Mouse (Mus musculus): ENCODE results near the gene Cfap46. TPM values are rescaled to one million over a fixed set of nuclear protein-coding genes. Genes with fewer than 3 reads are reported as not detected.

Cfap46 gene
- polyA plus RNA-seq, 1 experiment, result not detected

DNA sequence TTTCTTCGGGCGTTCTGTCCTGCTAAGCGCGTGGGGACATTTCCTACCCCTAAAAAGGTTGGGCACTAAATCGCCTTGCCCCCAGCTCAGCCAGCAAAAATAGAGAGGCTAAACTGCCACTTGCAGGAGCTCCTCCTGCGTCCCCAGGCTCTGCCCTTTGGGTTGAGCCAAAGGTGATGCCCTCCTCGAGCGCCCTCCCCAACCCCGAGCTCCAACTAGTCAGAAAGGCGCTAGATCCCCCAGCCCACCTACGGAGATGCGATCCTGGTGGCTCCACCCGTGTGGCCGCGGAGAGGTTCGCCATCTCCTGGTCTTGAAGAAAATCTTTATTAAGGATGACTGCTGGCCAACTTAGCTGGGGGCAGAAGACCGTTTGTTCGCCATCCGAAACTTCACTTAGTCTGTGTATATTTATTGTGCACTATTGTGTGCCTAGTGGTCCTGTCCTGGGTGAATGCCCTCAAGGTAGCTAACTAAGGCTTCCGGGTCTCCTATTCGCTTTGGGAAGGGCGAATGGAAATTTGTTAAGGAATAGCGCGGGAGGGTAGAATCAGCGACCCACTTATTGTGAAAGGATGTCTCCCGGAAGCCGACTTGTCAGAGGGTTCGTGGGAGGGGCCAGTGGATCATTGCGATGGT is 98.3 kb downstream of the Cfap46 start:
- H3K27ac ChIP-seq (ENCODE audit: insufficient read depth, low read depth, low read length), result no peak overlapping the region
- H3K36me3 ChIP-seq (ENCODE audit: control insufficient read depth, insufficient read depth, low read length), result no peaks in the 10 kb centered on the region
- peaks cover 63% of the 10 kb centered on the region for H3K27me3 ChIP-seq (ENCODE audit: control insufficient read depth, insufficient read depth, low read length)
- H3K4me1 ChIP-seq (ENCODE audit: control insufficient read depth, insufficient read depth, insufficient read length, low read length), result peaks cover 13% of the 10 kb centered on the region
- H3K4me3 ChIP-seq (ENCODE audit: low read depth, low read length), result no peak overlapping the region
- WGBS, result 8% methylated on average over 29 of the region's 29 CpGs
- TF ChIP-seq POLR2A (IDR thresholded peaks at IDR 0.05; ENCODE audit: low read depth, low read length) (no peak), CTCF (IDR thresholded peaks at IDR 0.05; ENCODE audit: extremely low read depth, insufficient read length, insufficient replicate concordance, low read depth, low read length) (no peak)

- WGBS, result 8% methylated on average over 53 of the region's 53 CpGs
- H3K4me3 ChIP-seq (ENCODE audit: low read depth, low read length), result no peak overlapping the region
- H3K4me1 ChIP-seq (ENCODE audit: control insufficient read depth, insufficient read depth, insufficient read length, low read length), result peaks cover 13% of the 10 kb centered on the region
- TF ChIP-seq POLR2A (IDR thresholded peaks at IDR 0.05; ENCODE audit: low read depth, low read length) (no peak), CTCF (IDR thresholded peaks at IDR 0.05; ENCODE audit: extremely low read depth, insufficient read length, insufficient replicate concordance, low read depth, low read length) (no peak)
- H3K36me3 ChIP-seq (ENCODE audit: control insufficient read depth, insufficient read depth, low read length), result peaks cover 3% of the 10 kb centered on the region; the same call in 1 of the 2 replicates
- no peak overlapping the region for H3K27ac ChIP-seq (ENCODE audit: insufficient read depth, low read depth, low read length)
- H3K27me3 ChIP-seq (ENCODE audit: control insufficient read depth, insufficient read depth, low read length), result peaks cover 65% of the 10 kb centered on the region
Measured at GRCm38 (mm10) chr7:139584221-139585175, 99.1 kb downstream of the Cfap46 start.

DNA sequence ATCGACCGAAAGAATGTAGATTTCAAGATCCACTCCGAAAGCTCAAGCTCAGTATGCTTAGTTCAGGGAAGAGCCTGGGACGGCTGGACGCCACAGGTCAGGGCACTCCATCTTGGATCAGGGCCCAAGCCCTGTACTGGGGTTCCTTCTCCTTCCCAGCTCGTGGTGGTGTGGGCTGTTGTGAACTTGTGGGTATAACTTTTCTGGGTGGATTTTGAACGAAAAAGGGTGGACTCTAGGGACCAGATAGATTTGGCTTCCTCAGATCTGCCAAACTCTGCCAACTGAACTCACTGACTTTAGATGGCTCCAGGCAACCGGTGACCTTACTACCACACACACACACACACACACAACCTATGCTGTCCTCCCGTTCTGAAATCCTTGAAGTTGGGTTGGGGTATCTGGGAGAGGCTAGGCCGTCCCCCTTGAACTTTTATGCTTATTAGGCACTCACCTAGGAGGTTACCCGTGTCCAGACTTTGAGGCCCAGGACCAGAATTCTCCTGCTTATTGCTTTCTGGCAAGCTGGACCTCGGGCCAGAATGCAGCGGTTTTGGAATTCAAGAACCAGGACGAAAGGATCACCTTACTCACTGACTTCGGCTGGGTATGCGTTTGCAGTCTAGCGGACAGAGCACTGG is 100.4 kb downstream of the Cfap46 start:
- peaks cover 13% of the 10 kb centered on the region for H3K4me1 ChIP-seq (ENCODE audit: control insufficient read depth, insufficient read depth, insufficient read length, low read length)
- 36% methylated on average over 17 of the region's 17 CpGs for WGBS
- peaks cover 65% of the 10 kb centered on the region for H3K27me3 ChIP-seq (ENCODE audit: control insufficient read depth, insufficient read depth, low read length)
- TF ChIP-seq CTCF (IDR thresholded peaks at IDR 0.05; ENCODE audit: extremely low read depth, insufficient read length, insufficient replicate concordance, low read depth, low read length), result no peak
- H3K4me3 ChIP-seq (ENCODE audit: low read depth, low read length), result no peak overlapping the region
- no peak overlapping the region for H3K27ac ChIP-seq (ENCODE audit: insufficient read depth, low read depth, low read length)
- H3K36me3 ChIP-seq (ENCODE audit: control insufficient read depth, insufficient read depth, low read length), result peaks cover 12% of the 10 kb centered on the region

- Histone ChIP-seq H3K4me3 (ENCODE audit: low read depth, low read length) (peak within 1 kb of the TSS; percentile 50), H3K27ac (ENCODE audit: insufficient read depth, low read depth, low read length) (no peak within 1 kb of the TSS)
Measured at GRCm38 (mm10) chr7:139582595-139582994, 101.0 kb downstream of the Cfap46 start, which contains the start of gene Nkx6-2. TSS of gene Nkx6-2 (minus strand) at chr7:139582797.

DNA sequence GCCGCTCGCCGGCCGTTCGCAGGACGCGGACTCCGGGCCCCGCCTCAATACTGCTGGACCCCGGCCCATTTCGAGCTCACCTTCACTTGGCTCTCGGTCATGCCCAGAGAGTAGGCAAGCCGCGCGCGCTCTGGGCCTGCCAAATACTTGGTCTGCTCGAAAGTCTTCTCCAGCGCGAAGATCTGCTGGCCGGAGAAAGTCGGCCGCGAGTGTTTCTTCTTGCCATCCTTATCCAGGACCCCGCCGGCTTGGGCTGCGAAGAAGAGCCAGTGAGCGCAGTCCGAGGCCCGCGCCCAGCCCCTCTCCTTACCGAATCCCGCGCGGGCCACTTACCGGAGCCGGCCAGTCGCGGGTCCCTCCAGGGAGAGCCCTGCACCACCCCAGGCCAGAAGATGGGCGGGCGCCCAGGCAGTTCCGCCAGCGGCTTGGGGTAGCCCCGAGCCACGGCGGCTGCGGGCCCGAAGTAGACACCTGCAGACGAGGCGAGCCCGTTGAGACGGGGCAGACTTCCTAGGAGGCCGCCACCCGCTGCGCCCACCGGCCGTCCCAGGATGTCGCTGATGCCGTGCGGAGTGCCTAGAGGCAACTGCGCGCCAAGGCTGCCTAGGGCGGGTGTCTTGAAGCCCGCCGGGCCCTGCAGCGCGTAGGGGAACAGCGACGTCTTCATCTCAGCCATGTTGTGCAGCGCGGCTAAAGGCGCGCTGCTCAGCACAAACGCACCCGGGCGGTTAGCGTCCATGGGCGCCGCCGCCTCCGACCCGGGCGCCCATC is 101.6 kb downstream of the Cfap46 start:
- WGBS, result 2% methylated on average over 82 of the region's 82 CpGs
- Histone ChIP-seq H3K4me3 (ENCODE audit: low read depth, low read length) (peak overlapping the region; percentile 50), H3K36me3 (ENCODE audit: control insufficient read depth, insufficient read depth, low read length) (peaks cover 23% of the 10 kb centered on the region), H3K27ac (ENCODE audit: insufficient read depth, low read depth, low read length) (no peak overlapping the region), H3K4me1 (ENCODE audit: control insufficient read depth, insufficient read depth, insufficient read length, low read length) (peaks cover 13% of the 10 kb centered on the region), H3K27me3 (ENCODE audit: control insufficient read depth, insufficient read depth, low read length) (peaks cover 61% of the 10 kb centered on the region)
- no peak for TF ChIP-seq CTCF (IDR thresholded peaks at IDR 0.05; ENCODE audit: extremely low read depth, insufficient read length, insufficient replicate concordance, low read depth, low read length)
- no peak for TF ChIP-seq POLR2A (IDR thresholded peaks at IDR 0.05; ENCODE audit: low read depth, low read length)

More at GRCm38 (mm10) chr7:139582595-139582994, 101.0 kb downstream of the Cfap46 start, which contains the start of gene Nkx6-2:
- 1% methylated on average over 56 of the region's 56 CpGs for WGBS
- H3K27me3 ChIP-seq (ENCODE audit: control insufficient read depth, insufficient read depth, low read length), result peaks cover 65% of the 10 kb centered on the region
- TF ChIP-seq CTCF (IDR thresholded peaks at IDR 0.05; ENCODE audit: extremely low read depth, insufficient read length, insufficient replicate concordance, low read depth, low read length) (no peak), POLR2A (IDR thresholded peaks at IDR 0.05; ENCODE audit: low read depth, low read length) (no peak)
- H3K4me1 ChIP-seq (ENCODE audit: control insufficient read depth, insufficient read depth, insufficient read length, low read length), result peaks cover 13% of the 10 kb centered on the region
- H3K36me3 ChIP-seq (ENCODE audit: control insufficient read depth, insufficient read depth, low read length), result peaks cover 18% of the 10 kb centered on the region
